26 mouse cellular contexts compared by ENCODE assay signal in the genomic region with DNA sequence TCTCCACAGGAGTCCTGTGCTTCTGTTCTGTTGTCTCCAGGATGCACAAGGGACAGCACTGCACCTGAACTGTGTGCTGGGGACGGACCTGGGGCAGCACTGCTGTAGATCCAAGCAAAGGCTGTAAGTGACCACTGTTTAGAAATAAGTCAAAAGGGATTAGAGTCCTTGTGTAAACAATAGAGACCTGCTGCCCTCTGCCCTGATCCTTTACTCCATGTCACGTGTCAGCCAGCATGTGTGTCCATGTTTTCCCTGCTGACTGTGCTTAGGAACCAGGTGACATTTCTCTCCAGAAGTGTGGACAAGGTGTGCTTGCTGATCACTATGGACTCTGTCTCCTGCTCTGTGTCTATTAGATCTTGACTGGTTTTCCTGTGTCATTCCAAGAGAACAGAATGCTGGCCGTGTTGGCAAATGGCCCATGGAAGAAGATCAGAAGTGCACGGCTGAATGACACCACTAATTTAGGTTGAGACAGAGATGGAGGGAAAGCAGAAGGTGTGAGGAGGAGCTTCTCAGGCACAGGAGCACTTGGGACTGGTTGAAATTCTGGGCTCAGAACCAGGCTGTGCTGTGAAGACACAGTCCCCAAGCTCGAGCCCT. TPM values are rescaled to one million over a fixed set of nuclear protein-coding genes. Genes with fewer than 3 reads are reported as not detected.
A peak's percentile ranks its signal among the peaks of the same experiment; 100 is the strongest.
DNase-seq lines count a peak whose midpoint lies in the region; ATAC-seq and TF ChIP-seq lines count a peak whose summit lies in the region.
"Not testable (repeated sequence)": the region's sequence is repeated elsewhere in the genome, so short reads cannot be mapped to it uniquely, and the experiment has no call there.
"Had no signal": no experiment of that assay in that cellular context is flagged by ENCODE, and none has a peak within 500 bp of the region (broad histone marks: within the 10 kb centered on the region; RNA-seq: fewer than 3 reads in every experiment).

No protein-coding gene starts in this region.

- H3K9me3 ChIP-seq in liver, embryonic 14.5 days (ENCODE audit: control insufficient read depth, low read length): not testable (repeated sequence)

- intact Hi-C loops in left cerebral cortex, postnatal 4 days (cut with DNase I): not testable (repeated sequence)

- DNase-seq in cerebellum, adult 11-12 months: peak; percentile 18
- DNase-seq in cerebellum, adult 9-10 months: peak; percentile 18
- peak; percentile 13 to 42 for DNase-seq in cerebellum, postnatal 25 days
- DNase-seq in kidney, adult 18-20 months: peak; percentile 23
- DNase-seq in kidney, postnatal 14 days: peak; percentile 24
- DNase-seq in left cerebral cortex, postnatal 4 days: peak; percentile 19
- DNase-seq in liver, embryonic 14.5 days (ENCODE audit: low read depth in 3 of 3, low spot score in 3 of 3): peak in 2 of 3 experiments; percentile 12 to 16
- DNase-seq in yolk sac, embryonic 10.5 days (ENCODE audit: low spot score): peak; percentile 40

- not testable (repeated sequence) for H3K4me1 ChIP-seq in liver, embryonic 14.5 days (replicated peaks; ENCODE audit: control insufficient read depth in 2 of 2, insufficient read depth in 2 of 2, low read length in 1 of 2)

- peak; percentile 48; the same call in 1 of the 2 replicates for ATAC-seq in liver, embryonic 14.5 days (ENCODE audit: insufficient read depth)

- not testable (repeated sequence) for TF ChIP-seq EP300 in liver, embryonic 14.5 days (IDR thresholded peaks at IDR 0.05; ENCODE audit: low read depth)

- not testable (repeated sequence) for H3K27ac ChIP-seq in liver, embryonic 14.5 days

- not testable (repeated sequence) for TF ChIP-seq CTCF in liver, embryonic 14.5 days (IDR thresholded peaks at IDR 0.05; ENCODE audit: low read depth)

- 50% methylated on average over 3 of the region's 5 CpGs for WGBS in liver, embryonic 14.5 days (ENCODE audit: insufficient replicate concordance)

- H3K4me3 ChIP-seq in liver, embryonic 14.5 days (ENCODE audit: insufficient read depth in 1 of 2, low read depth in 2 of 2, low read length in 2 of 2): not testable (repeated sequence)

- H3K4me2 ChIP-seq in liver, embryonic 14.5 days (ENCODE audit: low read depth): not testable (repeated sequence)

- not testable (repeated sequence) for H3K27me3 ChIP-seq in liver, embryonic 14.5 days (ENCODE audit: control insufficient read depth, insufficient read depth, low read length)

- H3K36me3 ChIP-seq in liver, embryonic 14.5 days (replicated peaks; ENCODE audit: control insufficient read depth, insufficient read depth, low read depth): not testable (repeated sequence)

- H3K9ac ChIP-seq in liver, embryonic 14.5 days (replicated peaks): not testable (repeated sequence)

RNA-seq across cellular contexts. Expression of gene Ugt1a10, which starts 10.3 kb away (rescaled TPM):
- not detected for total RNA-seq in left cerebral cortex, postnatal 4 days (2021)
- not detected in 2 replicates for polyA plus RNA-seq in liver, embryonic 14.5 days (2012; rRNA removed)
- polyA plus RNA-seq in liver, embryonic 14.5 days (2014; fragmentation: Nextera tagmentation; extraction: Ambion mirVana): not detected in 2 replicates
- total RNA-seq: adrenal gland, adult 8-10 months; ES-E14; forebrain, postnatal 0 days; gastrocnemius, adult 18-20 months; gastrocnemius, postnatal 14 days; heart, adult 2 months; heart, postnatal 14 days; hematopoietic stem cell, adult 5-6 weeks; hindbrain, postnatal 0 days had no signal
- polyA plus RNA-seq: brain, embryonic 14.5 days; embryonic facial prominence, embryonic 10.5 days; embryonic facial prominence, embryonic 14.5 days; forebrain, embryonic 13.5 days; forebrain, postnatal 0 days; gonadal fat pad, adult 2 months; heart, adult 2 months; heart, embryonic 11.5 days; heart, embryonic 15.5 days; hindbrain, embryonic 13.5 days; hindbrain, postnatal 0 days had no signal

RNA-seq across cellular contexts. Expression of gene Ugt1a9, which starts 25.7 kb away (rescaled TPM):
- not detected for total RNA-seq in left cerebral cortex, postnatal 4 days (2021)
- 0.06 and 0.21 TPM in 2 replicates for polyA plus RNA-seq in liver, embryonic 14.5 days (2012; rRNA removed)
- polyA plus RNA-seq in liver, embryonic 14.5 days (2014; fragmentation: Nextera tagmentation; extraction: Ambion mirVana): 0.24 and 0.34 TPM in 2 replicates
- total RNA-seq: ES-E14; forebrain, postnatal 0 days; gastrocnemius, postnatal 14 days; heart, adult 2 months; heart, postnatal 14 days; hematopoietic stem cell, adult 5-6 weeks; hindbrain, postnatal 0 days had no signal
- polyA plus RNA-seq: brain, embryonic 14.5 days; embryonic facial prominence, embryonic 10.5 days; embryonic facial prominence, embryonic 14.5 days; forebrain, embryonic 13.5 days; forebrain, postnatal 0 days; heart, adult 2 months; heart, embryonic 11.5 days; heart, embryonic 15.5 days; hindbrain, embryonic 13.5 days; hindbrain, postnatal 0 days had no signal

RNA-seq across cellular contexts. Expression of gene Usp40, which starts 36.6 kb away (rescaled TPM):
- total RNA-seq in left cerebral cortex, postnatal 4 days (2021): 10 to 100 TPM; 27.9 to 29.8 TPM
- polyA plus RNA-seq in liver, embryonic 14.5 days (2012; rRNA removed): 4.0 and 4.9 TPM in 2 replicates
- 4.5 and 5.3 TPM in 2 replicates for polyA plus RNA-seq in liver, embryonic 14.5 days (2014; fragmentation: Nextera tagmentation; extraction: Ambion mirVana)

RNA-seq across cellular contexts. Expression of gene Ugt1a8, which starts 42.7 kb away (rescaled TPM):
- total RNA-seq in left cerebral cortex, postnatal 4 days (2021): not detected
- not detected in 2 replicates for polyA plus RNA-seq in liver, embryonic 14.5 days (2012; rRNA removed)
- not detected in 2 replicates for polyA plus RNA-seq in liver, embryonic 14.5 days (2014; fragmentation: Nextera tagmentation; extraction: Ambion mirVana)
- total RNA-seq: adrenal gland, adult 8-10 months; adrenal gland, postnatal 4 days; ES-E14; forebrain, postnatal 0 days; gastrocnemius, adult 18-20 months; gastrocnemius, postnatal 14 days; heart, adult 2 months; heart, postnatal 14 days; hematopoietic stem cell, adult 5-6 weeks; hindbrain, postnatal 0 days had no signal
- polyA plus RNA-seq: brain, embryonic 14.5 days; embryonic facial prominence, embryonic 10.5 days; embryonic facial prominence, embryonic 14.5 days; forebrain, embryonic 13.5 days; forebrain, postnatal 0 days; heart, adult 2 months; heart, embryonic 11.5 days; heart, embryonic 15.5 days; hindbrain, embryonic 13.5 days; hindbrain, postnatal 0 days had no signal

RNA-seq across cellular contexts. Expression of gene Ugt1a7c, which starts 49.9 kb away (rescaled TPM):
- total RNA-seq in left cerebral cortex, postnatal 4 days (2021): under 1 TPM; 0.40 to 0.56 TPM
- polyA plus RNA-seq in liver, embryonic 14.5 days (2012; rRNA removed): 0.58 and 1.1 TPM in 2 replicates
- 0.97 and 1.8 TPM in 2 replicates for polyA plus RNA-seq in liver, embryonic 14.5 days (2014; fragmentation: Nextera tagmentation; extraction: Ambion mirVana)
